Mouse (Mus musculus) A20 (cell line): ENCODE measurements around the gene Ssh3.

Source experiments
- DNase-seq: peaks from one replicate; pipeline ENCODE4 v3.0.0-alpha.2; 2011; ENCODE audit warnings: low read depth, low spot score

The Ssh3 gene

GRCm38 (mm10) chr19:4216041-4216685 is 52.8 kb downstream of the Ssh3 start:
- no peak for DNase-seq

GRCm38 (mm10) chr19:4215451-4215840 is 53.5 kb downstream of the Ssh3 start:
- peak; percentile 42 for DNase-seq

DNA sequence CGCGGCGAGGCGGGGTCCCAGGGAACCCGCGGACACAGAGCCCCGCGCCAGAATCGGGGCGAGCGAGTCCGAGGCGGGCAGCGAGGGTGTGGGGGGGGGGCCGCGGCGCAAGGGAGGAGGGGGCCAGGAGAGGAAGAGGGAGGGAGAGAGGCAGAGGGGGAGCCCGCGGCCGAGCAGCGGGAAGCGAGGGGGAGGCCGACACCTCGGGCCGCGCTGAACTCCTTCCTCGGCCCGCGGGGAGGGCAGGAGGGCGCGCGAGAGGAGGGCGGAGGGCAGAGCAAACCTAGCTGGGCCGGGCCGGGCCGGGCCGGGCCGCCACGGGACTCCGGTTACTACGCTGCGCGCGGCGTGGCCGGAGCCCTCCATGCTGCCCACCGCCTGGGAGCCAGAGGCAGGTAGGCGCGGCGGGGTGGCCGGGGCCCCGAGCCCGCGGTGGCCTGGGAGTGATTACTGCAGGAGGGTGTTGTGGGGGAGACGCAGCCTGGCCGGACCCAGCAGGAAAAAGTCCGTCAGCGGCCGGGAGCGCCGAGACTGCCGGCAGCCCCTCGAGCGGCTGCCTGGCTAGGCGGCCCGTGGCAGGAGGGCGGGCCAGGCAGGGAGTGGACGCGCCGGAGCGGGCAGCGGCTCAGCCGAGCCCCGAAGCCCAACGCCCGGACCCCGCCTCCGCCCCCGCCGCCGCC is 54.1 kb downstream of the Ssh3 start:
- DNase-seq, result peak; percentile 55

- peak; percentile 71 for DNase-seq
Measured at GRCm38 (mm10) chr19:4214071-4214770, 54.8 kb downstream of the Ssh3 start, which contains the start of the genes Clcf1 and AC109138.7. Gene Clcf1 (plus strand): TSS chr19:4214238. Gene AC109138.7 (plus strand): TSS chr19:4214357.

DNA sequence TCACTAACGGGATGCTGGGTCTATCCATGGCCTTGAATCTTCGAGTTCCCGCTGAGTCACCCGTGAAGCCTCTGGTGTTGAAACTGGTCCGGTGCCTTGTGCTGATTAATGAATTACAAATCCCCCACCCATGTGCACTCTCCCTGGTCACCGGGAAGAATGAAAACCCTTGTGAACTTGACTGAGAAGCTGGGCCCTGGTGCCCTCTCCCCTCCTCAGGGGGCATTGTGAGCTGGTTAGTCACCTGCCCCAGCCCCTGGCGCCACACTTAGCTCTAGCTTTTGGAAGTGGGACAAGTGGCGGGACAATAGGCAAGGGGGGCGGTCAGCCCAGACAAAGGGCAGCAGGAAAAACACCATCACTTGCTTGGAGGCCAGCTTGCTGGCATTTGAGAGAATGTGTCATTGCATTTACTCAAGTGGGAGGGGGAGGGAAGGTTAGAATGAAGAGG is 55.4 kb downstream of the Ssh3 start:
- DNase-seq, result no peak

DNA sequence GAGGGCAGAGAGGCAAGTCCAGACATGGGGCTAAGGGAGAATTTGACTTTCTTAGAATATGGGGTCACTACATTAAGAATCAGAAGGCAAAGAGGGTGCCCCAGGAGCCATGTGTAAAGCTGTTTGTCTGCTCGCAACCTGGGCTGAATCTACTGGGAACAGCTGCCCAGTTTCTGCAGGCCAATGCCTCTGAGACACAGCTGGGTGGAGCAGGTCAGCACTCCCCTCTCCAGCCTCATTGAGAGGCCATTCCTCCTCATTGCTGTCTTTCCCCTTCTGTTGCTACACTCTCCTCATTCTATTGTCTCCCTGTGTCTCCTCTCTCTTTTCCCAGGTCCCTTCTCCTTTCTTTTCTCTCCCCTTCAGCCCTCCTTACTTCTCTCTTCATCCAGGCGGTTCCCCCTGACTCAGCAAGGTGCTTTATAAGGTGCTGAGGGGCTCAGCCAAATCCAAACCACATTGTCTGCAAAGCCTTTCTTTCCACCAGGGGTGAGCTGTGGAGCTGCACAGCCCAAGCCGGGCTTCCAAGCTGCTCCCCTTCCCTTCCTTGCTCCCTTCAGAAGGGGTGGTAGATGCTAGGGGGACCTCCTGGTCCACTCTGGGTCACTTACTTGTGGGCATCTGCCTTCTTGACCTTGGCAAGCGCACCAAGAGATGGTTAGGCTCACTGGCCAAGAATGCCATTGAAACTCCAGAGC is 56.9 kb downstream of the Ssh3 start:
- no peak for DNase-seq
